Mouse (Mus musculus): ENCODE measurements around the gene Gm28551. TPM values are rescaled to one million over a fixed set of nuclear protein-coding genes. Genes with fewer than 3 reads are reported as not detected.
"Not testable (repeated sequence)": the region's sequence is repeated elsewhere in the genome, so short reads cannot be mapped to it uniquely, and the experiment has no call there.

Gene Gm28551
- not detected in 2 replicates for polyA plus RNA-seq (2012; rRNA removed)

- DNase-seq (ENCODE audit: low read depth, low spot score): peak; percentile 92
- WGBS: under 1% methylated on average over 44 of the region's 44 CpGs
These were observed at the start of gene Gm28551, which contains the start of the genes Asdurf and Asnsd1 for GRCm38 (mm10) chr1:53352327-53353261. Gene Gm28551 (minus strand): TSS chr1:53352667. Gene Asdurf (minus strand): TSS chr1:53352619. Gene Asnsd1 (minus strand): TSS chr1:53352752.

GRCm38 (mm10) chr1:53393936-53394760, 41.7 kb upstream of the Gm28551 start:
- DNase-seq (ENCODE audit: low read depth, low spot score): not testable (repeated sequence)

GRCm38 (mm10) chr1:53388762-53389161, 36.3 kb upstream of the Gm28551 start:
- WGBS: 91% methylated on average over 14 of the region's 14 CpGs
- DNase-seq (ENCODE audit: low read depth, low spot score): no peak

More at GRCm38 (mm10) chr1:53393936-53394760, 41.7 kb upstream of the Gm28551 start:
- 39% methylated on average over 21 of the region's 21 CpGs for WGBS

- no peak for DNase-seq (ENCODE audit: low read depth, low spot score)
- WGBS: 58% methylated on average over 6 of the region's 6 CpGs
These were observed 31.7 kb upstream of the Gm28551 start for GRCm38 (mm10) chr1:53384085-53384688.

- WGBS: 61% methylated on average over 3 of the region's 3 CpGs
These were observed 25.3 kb upstream of the Gm28551 start for GRCm38 (mm10) chr1:53377731-53378130.

GRCm38 (mm10) chr1:53375965-53376364, 23.5 kb upstream of the Gm28551 start:
- WGBS: 66% methylated on average over 2 of the region's 2 CpGs
- DNase-seq (ENCODE audit: low read depth, low spot score): not testable (repeated sequence)

More at GRCm38 (mm10) chr1:53377731-53378130, 25.3 kb upstream of the Gm28551 start:
- no peak for DNase-seq (ENCODE audit: low read depth, low spot score)

GRCm38 (mm10) chr1:53358988-53359387, 6.5 kb upstream of the Gm28551 start:
- DNase-seq (ENCODE audit: low read depth, low spot score): peak; percentile 6

GRCm38 (mm10) chr1:53341071-53341470, 11.4 kb downstream of the Gm28551 start:
- no peak for DNase-seq (ENCODE audit: low read depth, low spot score)
- 98% methylated on average over 2 of the region's 2 CpGs for WGBS

- DNase-seq (ENCODE audit: low read depth, low spot score): not testable (repeated sequence)
- WGBS: 49% methylated on average over 2 of the region's 2 CpGs
These were observed 15.1 kb downstream of the Gm28551 start for GRCm38 (mm10) chr1:53337403-53337802.

- DNase-seq (ENCODE audit: low read depth, low spot score): no peak
These were observed 17.0 kb downstream of the Gm28551 start for GRCm38 (mm10) chr1:53335465-53335864.

GRCm38 (mm10) chr1:53333527-53333926, 18.9 kb downstream of the Gm28551 start:
- not testable (repeated sequence) for DNase-seq (ENCODE audit: low read depth, low spot score)
- 71% methylated on average over 5 of the region's 5 CpGs for WGBS

- DNase-seq (ENCODE audit: low read depth, low spot score): no peak
- WGBS: 89% methylated on average over 5 of the region's 5 CpGs
These were observed 27.5 kb downstream of the Gm28551 start for GRCm38 (mm10) chr1:53324827-53325494.

- 49% methylated on average over 1 of the region's 1 CpGs for WGBS
- no peak for DNase-seq (ENCODE audit: low read depth, low spot score)
These were observed 28.2 kb downstream of the Gm28551 start for GRCm38 (mm10) chr1:53324277-53324676.

- no peak for DNase-seq (ENCODE audit: low read depth, low spot score)
- 70% methylated on average over 5 of the region's 5 CpGs for WGBS
These were observed 29.2 kb downstream of the Gm28551 start for GRCm38 (mm10) chr1:53323254-53323653.

GRCm38 (mm10) chr1:53321662-53322344, 30.7 kb downstream of the Gm28551 start:
- WGBS: 98% methylated on average over 4 of the region's 4 CpGs
- DNase-seq (ENCODE audit: low read depth, low spot score): no peak

- DNase-seq (ENCODE audit: low read depth, low spot score): peak; percentile 67
- WGBS: 1% methylated on average over 27 of the region's 27 CpGs
These were observed 39.2 kb downstream of the Gm28551 start, which contains the start of gene Osgepl1 for GRCm38 (mm10) chr1:53312989-53313967. Gene Osgepl1 (plus strand): TSS chr1:53313624.

- no peak for DNase-seq (ENCODE audit: low read depth, low spot score)
- WGBS: 65% methylated on average over 4 of the region's 4 CpGs
These were observed 52.0 kb downstream of the Gm28551 start for GRCm38 (mm10) chr1:53300506-53300905.

Measured in large intestine, adult 2 months (tissue).